Mouse (Mus musculus): ENCODE data around the gene Pon2.
"Not testable (repeated sequence)": the region's sequence is repeated elsewhere in the genome, so short reads cannot be mapped to it uniquely, and the experiment has no call there.

Pon2 gene

DNA sequence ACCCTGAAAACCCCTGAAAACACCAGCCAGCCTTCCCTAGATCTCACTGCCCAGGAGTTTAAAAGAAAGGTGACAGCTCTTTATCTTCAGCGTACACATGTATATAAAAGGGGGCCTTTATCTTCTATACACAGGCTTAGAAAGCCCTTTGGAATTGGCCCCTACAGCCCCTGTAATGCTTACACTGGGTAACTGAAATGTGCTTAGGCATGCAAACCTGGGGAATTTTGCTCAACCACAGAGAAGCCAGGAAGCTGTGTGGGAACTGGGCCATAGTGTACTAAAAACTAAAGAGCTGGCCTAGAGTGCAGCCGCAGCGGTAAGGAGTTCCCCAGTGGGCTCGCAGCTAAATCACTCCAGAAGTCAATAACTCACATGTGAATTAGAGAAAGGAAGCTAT lies 6.8 kb downstream of the Pon2 start:
- DNase-seq: peak; percentile 91

DNA sequence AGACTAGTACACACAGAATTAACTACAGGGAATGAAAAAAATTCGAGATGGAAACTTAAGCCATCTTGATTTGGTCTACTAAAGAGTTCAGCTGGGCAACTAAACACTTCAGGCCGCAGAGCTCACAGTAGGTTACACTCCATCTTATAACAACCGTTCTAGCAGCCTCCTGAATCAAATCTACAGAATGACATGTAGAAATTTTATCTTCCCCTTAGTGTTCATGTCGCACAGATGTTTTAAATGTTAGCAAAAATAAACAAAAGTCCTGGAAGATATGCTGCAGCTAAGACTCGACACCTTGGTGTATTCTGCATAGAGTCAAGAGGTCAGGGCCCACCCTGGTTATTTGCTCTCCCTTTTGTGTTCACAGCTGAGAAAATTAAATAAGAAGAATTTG lies 10.3 kb downstream of the Pon2 start:
- DNase-seq: no peak

DNA sequence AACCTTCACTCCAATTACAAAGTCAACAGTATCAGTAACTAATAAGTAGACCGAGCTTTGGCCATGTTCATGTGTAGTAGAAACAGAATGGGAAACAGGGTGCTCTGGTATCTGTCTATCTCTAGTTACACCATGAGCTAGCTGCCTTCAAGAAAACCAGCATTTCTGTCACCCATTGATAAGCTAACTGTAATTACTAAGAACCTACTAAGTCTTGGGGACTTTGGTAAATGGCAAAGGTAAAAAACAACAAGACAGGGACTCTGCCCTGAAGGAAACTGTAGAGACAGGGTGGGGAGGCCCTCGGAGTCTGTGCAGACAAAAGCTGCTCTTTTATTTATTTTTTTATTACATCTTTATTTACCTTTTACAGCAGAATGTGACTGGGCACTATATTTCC lies 10.9 kb downstream of the Pon2 start:
- peak; percentile 13 for DNase-seq

DNA sequence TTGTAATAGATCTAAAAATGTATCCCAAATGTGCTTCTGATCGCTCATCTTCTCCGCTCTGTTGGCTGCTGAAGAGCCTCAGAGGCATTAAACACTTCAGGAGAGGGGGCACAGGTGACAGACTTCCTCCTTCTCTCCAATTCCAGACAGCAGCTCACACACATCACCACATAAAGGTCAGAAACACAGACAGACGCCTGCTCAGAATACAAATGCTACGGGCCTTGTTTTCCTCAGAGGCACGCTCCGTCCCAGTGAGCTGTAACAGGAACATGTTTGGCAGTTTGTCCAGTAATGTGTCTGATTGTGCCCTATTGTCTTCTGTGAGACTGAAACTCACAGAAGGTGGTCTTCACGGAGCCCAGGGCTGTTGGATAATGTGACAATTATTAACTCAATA lies 15.8 kb downstream of the Pon2 start:
- DNase-seq: no peak

DNA sequence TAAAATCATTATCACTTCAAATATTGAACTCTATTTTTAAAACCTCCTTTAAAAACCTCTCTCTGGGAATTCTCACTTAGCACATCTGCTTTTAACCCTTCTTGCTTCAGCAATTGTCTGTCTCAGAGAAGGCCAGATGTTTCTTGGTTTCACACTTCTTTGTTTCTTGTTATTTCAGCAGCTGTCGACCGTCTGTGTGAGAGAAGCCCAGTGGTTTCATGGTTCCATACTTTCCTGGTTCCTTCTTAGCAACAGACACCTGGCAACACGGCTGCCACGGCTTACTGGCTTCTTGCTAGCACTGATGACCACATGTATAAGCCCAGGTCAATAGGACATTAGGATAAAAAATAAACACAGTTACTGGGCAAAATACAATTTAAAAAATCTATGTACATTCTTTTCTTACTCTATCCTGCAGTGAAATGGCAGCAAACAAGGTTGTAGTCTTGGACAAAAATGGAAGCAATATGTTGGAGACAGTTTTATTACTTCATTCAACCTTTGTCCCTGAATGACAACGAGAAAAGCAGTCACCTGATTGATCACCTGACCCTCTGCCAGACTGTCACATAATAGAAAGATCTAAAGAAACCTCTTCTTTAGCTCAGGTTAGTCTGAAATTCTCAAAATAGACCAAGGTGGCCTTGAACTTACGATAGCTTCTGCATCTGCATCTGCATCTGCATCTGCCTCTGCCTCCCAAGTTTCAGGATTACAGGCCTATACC lies 17.5 kb downstream of the Pon2 start:
- peak; percentile 49 for DNase-seq

DNA sequence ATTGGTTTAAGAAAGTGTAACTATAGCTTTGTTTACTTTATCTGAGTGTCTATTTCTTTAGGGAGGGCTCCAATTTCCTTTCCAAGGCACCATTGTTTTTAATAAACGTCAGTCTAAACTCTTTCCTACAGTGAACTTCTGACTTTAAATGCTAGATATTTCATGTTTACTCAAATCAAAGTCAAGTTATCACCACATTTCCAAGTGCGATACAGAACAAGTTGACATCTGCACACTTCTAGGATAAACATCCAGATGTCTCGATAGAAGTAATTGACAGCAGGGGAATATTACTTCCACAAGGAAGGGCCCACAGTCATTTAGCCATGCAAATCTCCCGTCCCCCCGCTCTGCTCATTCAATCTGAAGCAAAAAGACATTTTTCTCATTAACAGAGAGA lies 20.3 kb downstream of the Pon2 start:
- DNase-seq: peak; percentile 4

DNA sequence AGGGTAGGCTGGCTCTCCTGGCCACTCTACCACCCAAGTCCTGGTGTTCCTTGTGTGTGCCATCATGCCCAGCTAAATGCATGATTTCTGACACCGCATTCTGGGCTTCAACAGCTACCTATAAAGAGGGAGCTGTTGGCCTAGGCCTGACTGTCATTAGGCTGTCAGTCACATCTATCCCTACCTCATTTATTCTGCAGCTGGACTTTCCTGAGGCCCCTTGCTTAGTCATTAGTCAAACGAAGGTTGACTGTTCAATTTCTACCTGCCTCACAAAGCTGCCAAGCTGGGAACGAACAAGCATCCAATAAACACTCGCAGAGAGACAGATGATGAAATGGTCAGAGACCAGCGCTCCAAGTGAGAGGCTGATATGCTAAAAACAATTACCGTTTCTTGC lies 28.6 kb downstream of the Pon2 start:
- peak; percentile 71 for DNase-seq

DNA sequence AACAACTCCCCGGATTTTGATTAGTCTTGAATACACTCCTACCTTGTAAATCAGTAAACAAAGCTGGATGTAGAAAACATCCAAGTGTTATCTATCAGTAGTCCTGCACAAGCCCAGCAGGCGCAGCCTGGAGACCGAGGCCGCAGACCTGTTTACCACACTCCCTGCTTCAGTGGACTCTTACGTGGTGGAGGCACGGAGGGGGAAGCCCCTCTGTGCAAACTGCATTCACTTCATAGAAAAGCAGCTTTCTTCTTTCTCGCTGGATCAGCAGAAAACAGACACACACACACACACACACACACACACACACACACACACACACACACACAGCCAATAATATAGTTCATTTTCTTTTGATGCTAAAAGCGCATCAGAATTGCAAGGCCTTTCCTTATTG lies 33.5 kb downstream of the Pon2 start:
- DNase-seq: no peak

DNA sequence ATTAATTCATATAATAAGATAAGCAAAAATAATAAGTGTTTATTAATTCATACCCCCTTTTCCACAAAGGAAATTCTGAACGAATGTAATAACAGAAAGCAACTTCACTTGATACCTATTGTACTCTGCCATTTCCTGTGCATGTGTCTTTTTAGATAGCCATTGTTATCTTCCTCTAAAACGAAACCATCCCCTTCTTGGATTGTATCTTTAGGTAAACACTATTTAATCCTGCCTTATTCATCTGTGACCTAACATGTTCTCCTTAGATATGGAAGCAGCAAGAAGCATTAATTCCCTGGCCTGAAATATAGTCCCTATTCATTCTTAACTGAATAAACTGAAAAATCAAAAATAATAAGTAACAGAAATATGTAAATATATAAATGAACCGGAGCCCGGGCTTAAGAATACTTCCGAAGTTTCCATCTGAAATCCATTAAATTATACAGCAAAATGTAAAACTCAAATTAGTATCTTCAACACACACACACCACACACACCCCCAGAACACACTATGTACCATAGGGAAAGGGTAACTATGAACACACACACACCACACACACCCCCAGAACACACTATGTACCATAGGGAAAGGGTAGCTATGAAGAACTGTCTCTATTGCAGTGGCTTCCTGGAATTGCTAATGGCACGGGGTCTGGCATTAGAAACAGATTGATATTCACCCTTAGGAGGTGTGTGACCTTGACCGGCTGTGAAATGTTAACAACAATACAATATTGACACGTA lies 34.8 kb downstream of the Pon2 start:
- peak; percentile 36 for DNase-seq

DNA sequence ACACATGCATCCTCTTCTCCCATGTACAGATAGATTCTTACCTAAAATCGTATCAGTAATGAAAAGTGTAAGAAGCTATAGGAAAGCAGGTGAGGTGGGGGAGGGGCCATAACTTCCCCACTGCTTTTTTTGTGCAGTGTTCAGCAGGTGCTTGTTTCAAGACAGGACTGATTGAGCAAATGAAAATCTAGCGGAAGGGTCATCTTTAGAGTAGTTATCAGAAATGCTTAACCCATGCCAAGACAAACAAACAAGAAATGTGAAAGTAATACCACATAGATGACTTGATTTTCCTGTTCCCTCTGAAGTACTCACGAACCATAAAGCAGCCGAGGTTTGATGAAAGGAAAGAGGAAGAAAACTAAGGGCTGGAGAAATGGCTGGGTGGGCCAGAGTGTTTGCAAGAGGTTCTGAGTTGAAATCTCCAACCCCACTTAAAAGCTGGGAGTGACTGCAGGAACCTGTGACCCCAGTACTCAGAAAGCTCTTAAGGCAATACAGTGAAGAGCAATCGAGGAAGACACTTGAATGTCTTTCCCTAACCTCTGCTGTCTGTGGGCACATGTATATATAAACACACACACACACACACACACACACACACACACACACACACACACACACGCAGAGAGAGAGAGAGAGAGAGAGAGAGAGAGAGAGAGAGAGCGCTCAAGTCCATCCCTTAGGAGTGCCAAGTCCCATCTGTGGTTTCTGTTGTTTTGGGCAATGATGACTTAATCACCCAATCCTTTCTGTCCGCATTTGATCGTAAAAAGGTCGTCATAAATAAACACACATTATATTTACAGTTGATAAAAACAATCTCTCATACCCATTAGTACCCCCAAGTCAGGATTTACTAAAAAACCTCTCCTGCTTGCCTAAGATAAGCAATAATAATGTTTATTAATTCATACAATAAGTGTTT lies 35.7 kb downstream of the Pon2 start:
- peak; percentile 36 for DNase-seq

DNA sequence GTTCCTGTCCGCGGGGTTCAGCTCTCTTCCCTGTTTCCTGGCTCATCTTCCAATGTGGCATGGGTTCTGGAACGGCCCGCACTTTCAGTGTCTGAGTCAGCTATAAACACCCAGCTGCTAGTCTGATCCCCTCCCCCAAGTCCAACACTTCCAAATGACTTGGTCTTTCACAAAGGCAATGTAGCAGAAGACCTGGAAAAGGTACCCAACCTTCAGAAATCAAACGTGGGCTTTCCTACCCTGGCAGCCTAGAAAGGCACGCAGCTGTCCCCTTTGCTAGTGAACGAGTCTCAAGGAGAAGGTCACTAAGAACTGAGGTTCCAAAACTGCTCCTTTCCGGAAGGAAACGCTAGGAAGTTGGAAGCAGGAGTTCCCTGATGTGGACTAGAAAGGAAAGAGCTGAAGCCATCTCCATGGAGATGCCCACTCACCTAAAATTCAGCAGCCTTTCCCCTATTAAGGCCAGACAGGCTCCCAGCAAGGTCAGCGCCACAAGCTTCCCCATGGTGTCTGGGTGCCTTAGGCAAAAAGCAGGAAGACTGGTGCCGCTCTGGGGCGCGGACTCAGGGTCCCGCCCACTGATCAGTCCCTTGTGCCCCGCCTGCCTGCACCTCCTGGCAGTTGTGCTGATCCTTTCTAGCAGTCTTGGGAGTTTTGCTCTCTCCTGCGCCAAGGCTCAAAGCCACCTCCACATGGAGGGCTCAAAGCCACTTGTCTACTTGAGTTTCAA lies 42.4 kb downstream of the Pon2 start, which contains the start of gene Pon3:
Gene Pon3, minus strand, starts transcription at position 565 of the 730 bp plus-strand sequence.
- peak; percentile 98 for DNase-seq

DNA sequence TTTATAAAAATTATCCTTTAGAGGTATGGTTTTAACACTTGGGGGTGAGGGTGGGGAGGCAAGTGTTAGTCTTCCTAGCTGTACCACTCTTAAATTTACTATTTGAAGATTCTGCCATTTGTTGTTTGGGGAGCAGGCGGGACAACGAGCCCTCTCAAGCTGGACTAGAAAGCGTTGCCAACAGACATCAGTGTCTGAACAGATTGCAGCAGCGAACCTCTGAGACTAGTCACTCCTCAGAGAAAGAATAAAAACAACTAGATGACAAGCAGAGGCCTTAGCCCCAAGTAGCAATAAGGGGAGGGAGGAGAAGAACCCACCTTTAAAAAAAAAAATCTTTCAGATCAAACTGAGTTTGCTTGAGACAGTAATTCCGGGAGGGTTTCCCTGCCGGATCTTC lies 43.0 kb downstream of the Pon2 start:
- DNase-seq: no peak

DNA sequence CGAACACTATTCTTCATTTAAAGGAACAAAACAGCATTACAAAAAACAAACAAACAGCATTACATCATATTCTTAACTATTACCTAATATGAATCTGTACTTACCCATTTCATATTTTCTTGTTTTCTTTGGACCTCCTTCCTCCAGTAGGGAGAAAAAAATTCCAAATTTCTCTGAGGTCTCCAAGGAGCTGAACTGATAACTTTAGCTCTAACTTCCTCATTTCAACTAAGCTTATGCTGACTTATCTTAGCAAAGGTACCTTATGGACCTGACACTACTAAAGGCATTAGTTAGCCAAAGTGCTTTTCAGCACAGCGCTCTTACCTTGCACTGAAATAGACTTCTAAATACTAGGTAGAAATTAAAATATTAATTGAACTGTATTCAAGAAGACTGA lies 43.4 kb downstream of the Pon2 start:
- DNase-seq: no peak

DNA sequence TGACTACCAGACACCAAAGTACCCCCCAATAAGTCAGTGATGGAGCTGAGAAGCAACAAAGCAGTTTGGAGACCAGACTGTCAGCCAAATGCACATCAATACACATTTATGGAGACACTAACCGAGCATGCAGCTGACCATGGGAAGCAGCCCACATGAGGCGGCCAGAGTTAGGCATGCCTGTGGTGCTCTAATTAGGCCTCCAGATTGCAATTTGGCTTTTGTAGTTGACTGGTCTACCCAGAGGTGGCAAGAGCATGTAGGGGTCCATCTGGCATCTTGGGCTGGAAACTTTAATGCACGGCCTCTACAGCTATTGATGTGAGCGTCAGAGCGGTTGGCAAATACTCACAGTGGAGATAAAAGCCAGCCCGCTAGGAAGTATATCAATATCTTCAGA lies 52.3 kb downstream of the Pon2 start:
- DNase-seq: peak; percentile 43

DNA sequence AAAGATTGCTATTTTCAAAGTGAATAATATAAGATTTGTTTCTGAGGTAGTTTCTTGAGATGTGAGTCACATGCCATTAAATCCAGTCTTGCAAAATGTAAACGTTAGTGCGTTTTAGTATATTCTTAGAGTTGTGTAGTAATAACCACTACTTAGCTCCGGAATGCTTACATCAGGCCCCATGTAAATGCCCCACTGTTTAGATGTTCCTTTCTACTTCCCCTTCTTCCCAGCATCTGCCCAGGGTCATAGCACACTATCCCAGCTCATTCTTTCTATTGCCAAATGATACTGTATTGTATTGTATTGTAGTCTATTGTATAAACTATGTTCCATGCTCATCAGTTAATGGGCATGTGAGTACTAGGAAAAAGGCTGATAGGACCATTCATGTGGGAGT lies 59.5 kb downstream of the Pon2 start:
- no peak for DNase-seq

DNA sequence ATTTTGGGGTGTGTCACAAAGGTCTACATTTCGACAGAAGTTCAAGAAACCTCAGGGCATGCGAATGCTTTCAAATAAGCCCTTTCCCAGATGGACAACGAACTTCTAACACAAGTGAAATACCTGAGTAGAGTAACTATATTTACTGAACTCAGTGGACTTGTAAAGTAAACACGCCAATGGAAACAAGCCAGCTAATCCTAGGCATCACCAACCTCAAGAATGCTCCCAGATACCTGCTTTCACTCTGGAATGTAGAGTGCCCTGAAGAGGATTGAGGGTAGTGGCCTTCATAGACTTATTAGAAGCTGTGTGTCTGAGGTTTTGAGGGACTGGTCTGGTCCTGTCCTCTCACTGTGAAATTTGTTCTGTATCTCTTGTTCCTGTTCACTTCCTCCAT lies 60.7 kb downstream of the Pon2 start:
- no peak for DNase-seq

DNA sequence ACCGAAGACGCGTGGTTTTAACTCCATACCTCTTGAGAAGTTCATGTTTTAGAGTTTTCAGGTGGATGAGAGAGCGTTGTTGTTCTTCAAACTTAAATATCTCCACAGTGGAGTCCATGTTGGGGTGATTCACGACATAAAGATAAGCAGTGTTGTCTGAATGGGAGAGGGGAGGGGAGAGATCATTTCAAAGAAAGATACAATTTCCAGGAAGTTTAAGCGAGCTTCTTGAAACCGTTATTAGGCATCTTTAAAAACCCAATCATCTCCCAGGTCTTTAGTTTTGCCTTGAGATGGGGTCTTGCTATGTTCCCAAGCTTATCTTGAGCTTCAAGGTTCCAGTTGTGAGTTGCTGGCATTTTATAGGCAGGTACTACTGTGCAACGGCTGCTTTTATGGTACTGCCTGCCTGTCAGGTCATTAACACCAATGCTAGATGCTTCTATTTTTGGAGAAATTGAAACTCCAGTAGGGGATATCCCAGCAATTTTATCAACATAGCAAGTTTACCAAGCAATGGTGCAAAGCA lies 61.3 kb downstream of the Pon2 start:
- DNase-seq: no peak

DNA sequence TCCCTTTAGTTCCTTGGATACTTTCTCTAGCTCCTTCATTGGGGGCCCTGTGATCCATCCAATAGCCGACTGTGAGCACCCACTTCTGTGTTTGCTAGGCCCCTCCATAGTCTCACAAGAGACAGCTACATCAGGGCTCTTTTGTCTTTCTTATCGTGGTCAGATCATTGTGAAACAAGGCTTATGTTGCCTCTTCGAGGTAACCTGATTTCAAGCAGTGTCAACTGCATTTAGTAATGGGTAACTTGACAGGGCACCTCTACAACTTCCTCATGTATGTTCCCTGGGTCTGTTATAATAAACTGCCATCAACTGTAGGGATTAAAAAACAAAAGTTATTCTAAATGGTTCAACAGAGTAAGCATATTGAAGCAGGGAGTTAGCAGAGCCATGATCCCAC lies 63.7 kb downstream of the Pon2 start:
- no peak for DNase-seq

DNA sequence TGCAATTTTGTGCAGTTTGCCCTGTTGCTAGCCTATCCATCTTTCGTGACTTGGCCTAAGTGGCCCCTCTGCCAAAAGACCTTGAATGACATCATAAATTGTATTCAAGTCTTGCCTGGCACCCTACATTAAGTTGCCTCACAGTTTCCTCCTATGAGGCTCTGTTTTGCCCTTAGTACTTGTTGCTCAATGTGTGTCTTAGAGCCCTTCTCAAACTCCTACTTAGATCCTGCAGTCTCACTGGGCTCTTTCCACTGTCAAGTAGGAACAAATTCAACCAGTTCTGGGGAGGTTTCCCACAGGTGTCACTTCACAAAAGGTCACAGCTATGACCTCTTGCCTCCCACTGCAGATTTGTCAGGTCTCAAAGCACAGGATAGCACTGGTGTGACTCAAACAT lies 64.4 kb downstream of the Pon2 start:
- no peak for DNase-seq

DNA sequence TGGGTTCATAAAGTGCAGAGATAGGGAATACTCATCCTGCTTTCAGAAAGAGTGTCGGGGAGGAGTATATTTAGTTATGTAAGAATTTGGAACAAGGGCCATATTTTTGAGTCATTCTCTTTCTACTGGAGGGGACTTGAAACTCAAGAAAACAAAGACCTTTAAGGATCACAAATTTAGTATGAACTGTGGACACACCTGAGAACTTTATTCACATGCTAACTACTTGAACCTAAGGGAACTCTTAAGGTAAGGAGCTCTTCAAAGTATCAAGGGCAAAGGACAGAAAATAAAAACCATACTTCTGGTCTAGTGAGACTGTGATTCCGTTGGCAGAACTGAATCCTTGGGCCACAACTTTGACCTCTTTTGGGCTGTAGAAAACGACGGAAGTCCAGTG lies 66.2 kb downstream of the Pon2 start:
- DNase-seq: no peak

DNA sequence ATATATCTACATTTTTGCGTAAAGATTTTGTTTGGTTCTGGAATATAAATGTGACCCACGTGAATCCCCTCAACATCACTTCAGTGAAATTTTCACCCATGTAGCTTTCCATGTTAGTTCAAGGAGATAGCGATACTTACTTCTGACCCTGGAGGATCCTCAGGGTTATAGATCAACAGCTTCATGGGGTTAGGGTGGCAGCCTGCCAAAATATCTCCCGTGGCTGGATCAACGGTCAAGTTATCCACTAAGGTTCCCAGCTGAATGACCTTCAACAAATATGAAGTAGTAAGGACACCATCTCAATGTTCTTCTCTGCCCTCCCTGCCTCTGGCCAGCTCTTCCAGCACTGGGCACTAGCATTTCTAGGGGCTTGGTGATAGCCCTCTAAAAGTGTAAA lies 68.0 kb downstream of the Pon2 start:
- no peak for DNase-seq

DNA sequence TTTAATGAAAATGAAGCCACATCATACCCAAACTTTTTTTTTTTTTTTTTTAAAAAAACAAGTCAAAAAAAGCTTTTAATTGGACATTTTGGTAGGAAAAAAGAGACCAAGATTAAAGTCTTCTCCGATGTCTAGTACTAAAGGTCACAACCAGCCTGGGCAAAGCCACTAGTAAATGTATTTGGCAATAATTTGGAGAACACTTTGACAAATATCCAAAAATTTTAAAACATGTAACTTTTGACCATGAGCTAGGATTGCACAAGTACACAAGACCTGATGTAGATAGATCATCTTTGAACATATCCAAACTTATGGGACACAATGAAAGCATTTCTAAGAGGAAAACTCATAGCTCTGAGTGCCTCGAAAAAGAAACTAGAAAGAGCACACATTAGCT lies 74.7 kb downstream of the Pon2 start:
- not testable (repeated sequence) for DNase-seq

DNA sequence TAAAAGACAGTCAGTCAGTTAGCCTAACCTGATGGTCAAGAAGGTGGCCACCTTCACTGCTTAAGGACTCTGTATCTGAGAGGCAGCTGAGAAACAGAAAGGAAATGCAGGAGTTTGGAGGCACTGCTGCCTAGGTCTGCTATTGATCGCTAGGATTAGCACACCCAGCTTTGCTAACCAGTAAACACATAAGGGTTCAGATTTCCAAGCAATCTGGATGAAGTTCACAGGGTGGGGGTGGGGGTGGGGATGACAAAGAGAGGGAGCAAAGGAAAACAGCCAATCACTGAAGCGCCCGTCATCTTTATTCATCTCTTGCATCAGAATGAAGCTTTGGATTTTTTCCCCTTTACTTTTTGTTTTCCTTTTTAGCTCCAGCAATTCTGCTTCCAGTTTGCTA lies 76.2 kb downstream of the Pon2 start:
- DNase-seq: peak; percentile 10
